Mouse (Mus musculus): ENCODE data around the gene Rdh8. TPM values are rescaled to one million over a fixed set of nuclear protein-coding genes. Genes with fewer than 3 reads are reported as not detected.
A peak's percentile ranks its signal among the peaks of the same experiment; 100 is the strongest.

Gene Rdh8
- total and polyA plus RNA-seq, 2 experiments from 2014 or later = not detected

DNA sequence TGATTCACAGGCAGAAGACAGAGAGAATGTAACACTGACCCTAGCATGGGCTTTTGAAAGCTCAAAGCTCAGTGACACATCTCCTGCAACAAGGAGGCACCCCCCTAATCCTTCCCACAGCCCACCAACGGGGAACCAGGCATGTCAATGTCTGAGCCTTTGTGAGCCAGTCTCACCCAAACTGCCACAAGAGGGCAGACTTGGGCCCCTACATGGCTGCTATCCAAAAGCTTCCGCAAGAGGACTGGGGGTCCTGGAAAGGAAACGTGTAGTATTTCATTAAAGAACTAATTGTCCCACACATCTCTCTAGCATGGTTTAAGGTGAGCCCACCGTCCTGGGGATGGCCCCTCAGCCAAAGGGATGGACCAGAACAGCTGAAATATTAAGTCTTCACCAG is 43.5 kb downstream of the Rdh8 start:
- Histone ChIP-seq H3K4me1 (ENCODE audit: insufficient read depth) (no peaks in the 10 kb centered on the region), H3K9me3 (ENCODE audit: low read length) (no peaks in the 10 kb centered on the region), H3K27me3 (ENCODE audit: insufficient read depth, low read length) (0 out of 2 replicates have a peak, but pooled peaks cover 5% of the 10 kb centered on the region), H3K9ac (no peak overlapping the region), H3K27ac (ENCODE audit: low read depth, low read length) (no peak overlapping the region), H3K4me3 (ENCODE audit: low read depth, low read length) (no peak overlapping the region), H3K4me2 (ENCODE audit: low read depth) (no peak overlapping the region), H3K36me3 (ENCODE audit: insufficient read depth) (no peaks in the 10 kb centered on the region)
- ATAC-seq (no peak), DNase-seq (peak; percentile 55)
- peak; percentile 64 for TF ChIP-seq CTCF (IDR thresholded peaks at IDR 0.05; ENCODE audit: low read depth)
- WGBS = 6% methylated on average over 4 of the region's 4 CpGs

DNA sequence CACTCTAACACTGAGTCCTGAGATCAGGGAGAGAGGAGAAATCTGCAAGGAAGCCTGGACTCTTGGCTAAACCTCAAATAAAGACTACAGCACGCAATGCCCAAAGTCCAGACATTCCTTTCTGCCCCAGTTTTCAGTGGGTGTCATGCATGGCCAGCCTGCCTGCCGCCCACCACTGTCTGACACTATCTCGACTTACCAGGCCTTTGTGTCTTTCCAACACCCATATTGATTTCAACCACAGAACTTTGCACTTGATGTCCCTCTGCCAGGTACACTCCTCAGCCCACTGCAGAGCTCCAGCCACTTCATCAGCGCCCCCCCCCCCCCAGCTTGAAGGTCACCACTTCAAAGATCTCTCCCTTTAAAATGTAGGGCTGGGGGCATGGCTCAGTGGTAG is 43.9 kb downstream of the Rdh8 start:
- H3K27ac ChIP-seq (ENCODE audit: low read depth, low read length) = no peak overlapping the region
- H3K4me2 ChIP-seq (ENCODE audit: low read depth) = no peak overlapping the region
- H3K4me3 ChIP-seq (ENCODE audit: low read depth, low read length) = no peak overlapping the region
- ATAC-seq = no peak
- DNase-seq = no peak
- no peaks in the 10 kb centered on the region for H3K9me3 ChIP-seq (ENCODE audit: low read length)
- 58% methylated on average over 4 of the region's 4 CpGs for WGBS
- no peaks in the 10 kb centered on the region for H3K36me3 ChIP-seq (ENCODE audit: insufficient read depth)
- H3K27me3 ChIP-seq (ENCODE audit: insufficient read depth, low read length) = 0 out of 2 replicates have a peak, but pooled peaks cover 5% of the 10 kb centered on the region
- H3K4me1 ChIP-seq (ENCODE audit: insufficient read depth) = no peaks in the 10 kb centered on the region
- no peak for TF ChIP-seq CTCF (IDR thresholded peaks at IDR 0.05; ENCODE audit: low read depth)
- H3K9ac ChIP-seq = no peak overlapping the region

DNA sequence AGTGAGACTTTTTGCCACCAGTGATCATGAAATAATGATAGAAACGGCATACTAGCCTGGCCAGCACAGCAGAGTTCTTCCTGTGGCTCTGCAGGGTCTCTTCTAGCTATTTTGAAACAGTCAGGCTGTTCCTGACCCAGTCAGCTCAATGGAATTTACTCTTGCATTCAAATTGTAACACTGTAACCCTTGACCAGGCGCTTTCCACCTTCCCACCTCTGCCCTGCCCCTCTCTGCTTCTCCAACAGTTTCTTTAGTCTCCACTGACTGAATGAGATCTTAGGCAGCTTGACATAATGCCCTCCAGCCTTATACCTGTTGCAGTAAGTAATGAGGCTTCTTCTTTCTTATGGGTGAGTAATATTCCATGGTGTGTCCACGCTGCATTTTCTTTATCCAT is 48.6 kb downstream of the Rdh8 start:
- Histone ChIP-seq H3K4me3 (ENCODE audit: low read depth, low read length) (no peak overlapping the region), H3K9ac (no peak overlapping the region), H3K4me2 (ENCODE audit: low read depth) (no peak overlapping the region), H3K27me3 (ENCODE audit: insufficient read depth, low read length) (peaks cover 34% of the 10 kb centered on the region), H3K4me1 (ENCODE audit: insufficient read depth) (no peaks in the 10 kb centered on the region), H3K27ac (ENCODE audit: low read depth, low read length) (no peak overlapping the region), H3K36me3 (ENCODE audit: insufficient read depth) (no peaks in the 10 kb centered on the region), H3K9me3 (ENCODE audit: low read length) (no peaks in the 10 kb centered on the region)
- no peak for DNase-seq
- no peak for TF ChIP-seq CTCF (IDR thresholded peaks at IDR 0.05; ENCODE audit: low read depth)
- ATAC-seq = no peak
- 57% methylated on average over 3 of the region's 3 CpGs for WGBS

DNA sequence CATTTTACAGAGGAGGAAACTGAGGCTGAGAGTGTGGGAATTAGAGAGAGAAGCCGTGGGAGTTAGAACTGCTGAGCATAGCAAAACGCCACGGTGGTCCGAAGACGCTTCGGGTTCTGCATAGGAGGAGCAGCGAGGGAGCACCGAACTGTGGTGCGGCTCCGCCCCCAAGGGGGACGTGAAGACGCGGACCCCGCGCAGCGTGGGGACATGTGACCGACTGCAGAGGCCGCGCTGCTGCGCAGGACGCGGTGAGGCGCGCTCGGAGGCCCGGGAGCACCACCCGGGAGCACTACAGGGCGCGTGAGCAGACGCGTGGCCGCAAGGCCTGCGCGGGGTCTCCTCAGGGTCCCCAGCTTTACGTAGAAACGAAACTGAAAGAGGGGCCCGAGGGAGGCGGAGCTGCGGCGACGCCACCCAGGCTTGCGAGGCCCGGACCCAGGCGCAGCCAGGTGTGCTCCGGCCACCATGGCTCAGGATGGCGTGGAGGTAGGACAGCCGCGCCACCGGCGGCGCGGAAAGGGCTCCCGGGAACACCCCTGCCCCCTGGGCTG is 50.2 kb downstream of the Rdh8 start, which contains the start of gene A230050P20Rik:
Gene A230050P20Rik, plus strand, starts transcription at position 195 of the 554 bp plus-strand sequence.
- no peak for TF ChIP-seq CTCF (IDR thresholded peaks at IDR 0.05; ENCODE audit: low read depth)
- no peaks in the 10 kb centered on the region for H3K9me3 ChIP-seq (ENCODE audit: low read length)
- peak within 1 kb of the TSS; percentile 46 for H3K4me3 ChIP-seq (ENCODE audit: low read depth, low read length)
- H3K9ac ChIP-seq = peak within 1 kb of the TSS; percentile 51
- H3K27ac ChIP-seq (ENCODE audit: low read depth, low read length) = no peak within 1 kb of the TSS
- peak; percentile 86 for ATAC-seq
- H3K4me1 ChIP-seq (ENCODE audit: insufficient read depth) = no peaks in the 10 kb centered on the region
- peaks cover 34% of the 10 kb centered on the region for H3K27me3 ChIP-seq (ENCODE audit: insufficient read depth, low read length)
- DNase-seq = peak; percentile 66
- WGBS = 11% methylated on average over 51 of the region's 53 CpGs
- H3K4me2 ChIP-seq (ENCODE audit: low read depth) = peak within 1 kb of the TSS; percentile 64
- no peaks in the 10 kb centered on the region for H3K36me3 ChIP-seq (ENCODE audit: insufficient read depth)

DNA sequence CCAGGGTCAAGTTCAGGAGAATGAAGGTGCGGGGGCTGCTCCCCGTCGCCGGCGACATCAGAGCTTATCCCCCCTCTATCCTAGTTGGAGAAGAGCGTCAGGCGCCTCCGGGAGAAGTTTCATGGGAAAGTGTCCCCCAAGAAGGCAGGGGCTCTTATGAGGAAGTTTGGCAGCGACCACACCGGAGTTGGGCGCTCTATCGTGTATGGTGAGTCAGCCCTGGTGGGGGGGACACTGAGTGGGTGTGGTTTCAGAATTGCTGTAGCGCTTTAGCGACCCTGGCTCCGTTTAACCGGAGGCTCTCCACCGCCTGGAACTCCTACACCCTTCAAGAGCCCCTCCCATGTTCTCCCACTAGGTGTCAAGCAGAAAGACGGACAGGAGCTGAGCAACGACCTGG is 50.9 kb downstream of the Rdh8 start:
- H3K4me2 ChIP-seq (ENCODE audit: low read depth) = peak overlapping the region; percentile 64
- DNase-seq = no peak
- peaks cover 34% of the 10 kb centered on the region for H3K27me3 ChIP-seq (ENCODE audit: insufficient read depth, low read length)
- no peak for ATAC-seq
- 7% methylated on average over 19 of the region's 19 CpGs for WGBS
- no peaks in the 10 kb centered on the region for H3K36me3 ChIP-seq (ENCODE audit: insufficient read depth)
- H3K4me3 ChIP-seq (ENCODE audit: low read depth, low read length) = peak overlapping the region; percentile 46
- H3K4me1 ChIP-seq (ENCODE audit: insufficient read depth) = no peaks in the 10 kb centered on the region
- H3K27ac ChIP-seq (ENCODE audit: low read depth, low read length) = no peak overlapping the region
- no peaks in the 10 kb centered on the region for H3K9me3 ChIP-seq (ENCODE audit: low read length)
- H3K9ac ChIP-seq = peak overlapping the region; percentile 51; the same call in 1 of the 2 replicates
- TF ChIP-seq CTCF (IDR thresholded peaks at IDR 0.05; ENCODE audit: low read depth) = no peak

DNA sequence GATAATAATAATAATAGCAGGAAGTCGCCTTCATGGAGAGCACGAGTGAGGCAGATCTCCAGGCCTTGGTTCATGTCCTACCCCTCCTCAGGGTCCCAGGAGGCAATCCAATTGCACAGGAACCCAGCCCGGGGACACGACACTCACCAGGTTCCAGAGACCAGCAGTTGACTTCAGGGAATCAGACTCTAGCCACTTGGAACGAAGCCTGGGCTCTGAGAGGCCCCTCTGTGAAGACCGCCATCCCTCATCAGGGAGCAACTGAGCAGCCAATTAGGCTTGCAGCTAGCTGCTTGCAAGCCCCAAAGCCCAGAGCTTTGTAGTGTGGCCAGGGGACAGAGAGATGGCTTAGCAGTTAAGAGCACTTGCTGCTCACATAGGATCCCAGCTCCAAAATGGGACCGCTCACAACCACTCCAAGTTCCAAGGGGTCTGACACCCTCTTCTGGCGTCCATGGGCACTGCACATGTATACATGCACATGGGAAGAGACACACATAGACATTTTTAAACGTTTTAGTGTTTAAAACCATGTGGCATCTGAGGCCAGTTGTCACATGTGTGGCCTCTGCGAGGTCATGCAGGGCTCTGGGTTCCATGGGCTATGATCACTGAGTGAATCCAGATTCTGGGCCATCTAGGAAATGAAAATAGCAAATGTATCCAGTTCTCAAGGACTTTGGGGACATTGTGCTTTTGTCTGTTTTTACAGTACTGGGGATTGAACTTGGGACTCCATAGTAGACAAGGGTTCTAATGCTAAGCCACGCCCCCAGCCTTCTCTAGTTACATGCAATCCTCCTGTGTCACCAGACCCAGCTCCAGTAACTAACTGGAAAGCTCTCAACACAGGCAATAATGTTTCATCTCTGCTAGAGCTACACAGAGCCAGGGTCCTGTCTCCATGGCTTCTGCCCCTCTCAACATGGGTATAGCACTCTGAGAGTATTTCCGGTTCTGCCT is 52.2 kb downstream of the Rdh8 start:
- WGBS = 74% methylated on average over 12 of the region's 12 CpGs
- Histone ChIP-seq H3K4me2 (ENCODE audit: low read depth) (no peak overlapping the region), H3K4me3 (ENCODE audit: low read depth, low read length) (no peak overlapping the region), H3K4me1 (ENCODE audit: insufficient read depth) (no peaks in the 10 kb centered on the region), H3K36me3 (ENCODE audit: insufficient read depth) (no peaks in the 10 kb centered on the region), H3K27me3 (ENCODE audit: insufficient read depth, low read length) (peaks cover 29% of the 10 kb centered on the region), H3K9me3 (ENCODE audit: low read length) (no peaks in the 10 kb centered on the region), H3K27ac (ENCODE audit: low read depth, low read length) (no peak overlapping the region), H3K9ac (no peak overlapping the region)
- no peak for ATAC-seq
- TF ChIP-seq CTCF (IDR thresholded peaks at IDR 0.05; ENCODE audit: low read depth) = peak; percentile 33
- DNase-seq = no peak

DNA sequence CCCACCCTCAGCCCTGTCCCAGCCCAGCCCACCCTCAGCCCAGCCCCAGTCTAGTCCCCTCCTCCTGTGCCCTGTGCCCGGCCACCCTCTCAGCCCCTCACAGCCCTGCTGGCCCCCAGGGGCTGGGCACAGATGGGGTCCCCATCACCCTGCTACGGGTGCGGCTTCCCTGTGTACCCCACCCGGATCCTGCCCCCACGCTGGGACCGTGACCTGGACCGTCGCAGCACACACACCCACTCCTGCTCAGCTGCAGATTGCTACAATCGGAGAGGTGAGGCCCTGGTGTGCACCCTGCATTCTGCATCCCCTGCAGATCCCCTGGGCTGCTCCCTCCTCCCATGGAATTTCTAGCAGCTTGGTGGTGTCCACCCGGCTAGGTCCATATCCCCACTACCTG is 54.7 kb downstream of the Rdh8 start:
- Histone ChIP-seq H3K36me3 (ENCODE audit: insufficient read depth) (no peaks in the 10 kb centered on the region), H3K9me3 (ENCODE audit: low read length) (no peaks in the 10 kb centered on the region), H3K27me3 (ENCODE audit: insufficient read depth, low read length) (peaks cover 27% of the 10 kb centered on the region), H3K4me2 (ENCODE audit: low read depth) (no peak overlapping the region), H3K9ac (no peak overlapping the region), H3K4me3 (ENCODE audit: low read depth, low read length) (no peak overlapping the region), H3K27ac (ENCODE audit: low read depth, low read length) (no peak overlapping the region), H3K4me1 (ENCODE audit: insufficient read depth) (peaks cover 6% of the 10 kb centered on the region; the same call in 1 of the 2 replicates)
- WGBS = 94% methylated on average over 10 of the region's 10 CpGs
- no peak for ATAC-seq
- DNase-seq = no peak
- TF ChIP-seq CTCF (IDR thresholded peaks at IDR 0.05; ENCODE audit: low read depth) = no peak
